Mouse (Mus musculus) telencephalon, adult 2 months (tissue): Measurements from ENCODE around the gene Baiap2l1.
"Not testable (repeated sequence)": the region's sequence is repeated elsewhere in the genome, so short reads cannot be mapped to it uniquely, and the experiment has no call there.

Experiments used
- DNase-seq: peaks from one replicate; pipeline ENCODE4 v3.0.0-alpha.2; 2011; ENCODE audit warnings: low read depth, low spot score

Gene Baiap2l1

GRCm38 (mm10) chr5:144351185-144351584 is 6.7 kb downstream of the Baiap2l1 start:
- no peak for DNase-seq

GRCm38 (mm10) chr5:144344592-144344991 is 13.3 kb downstream of the Baiap2l1 start:
- DNase-seq, result no peak

GRCm38 (mm10) chr5:144341085-144341484 is 16.8 kb downstream of the Baiap2l1 start:
- DNase-seq, result no peak

GRCm38 (mm10) chr5:144338787-144339186 is 19.1 kb downstream of the Baiap2l1 start:
- no peak for DNase-seq

GRCm38 (mm10) chr5:144335357-144335756 is 22.6 kb downstream of the Baiap2l1 start:
- DNase-seq, result not testable (repeated sequence)

- no peak for DNase-seq
Measured at GRCm38 (mm10) chr5:144334010-144334409, 23.9 kb downstream of the Baiap2l1 start.

GRCm38 (mm10) chr5:144322717-144323116 is 35.2 kb downstream of the Baiap2l1 start:
- no peak for DNase-seq

- DNase-seq, result no peak
Measured at GRCm38 (mm10) chr5:144321681-144322080, 36.2 kb downstream of the Baiap2l1 start.

GRCm38 (mm10) chr5:144318286-144318685 is 39.6 kb downstream of the Baiap2l1 start:
- DNase-seq, result no peak

GRCm38 (mm10) chr5:144317426-144317825 is 40.5 kb downstream of the Baiap2l1 start:
- DNase-seq, result no peak

GRCm38 (mm10) chr5:144316442-144316841 is 41.5 kb downstream of the Baiap2l1 start:
- no peak for DNase-seq

GRCm38 (mm10) chr5:144314731-144315494 is 43.0 kb downstream of the Baiap2l1 start:
- DNase-seq, result no peak

- no peak for DNase-seq
Measured at GRCm38 (mm10) chr5:144313335-144313734, 44.6 kb downstream of the Baiap2l1 start.

GRCm38 (mm10) chr5:144312183-144312582 is 45.7 kb downstream of the Baiap2l1 start:
- no peak for DNase-seq

- DNase-seq, result no peak
Measured at GRCm38 (mm10) chr5:144308929-144309328, 49.0 kb downstream of the Baiap2l1 start.

GRCm38 (mm10) chr5:144303071-144303470 is 54.8 kb downstream of the Baiap2l1 start:
- DNase-seq, result no peak

GRCm38 (mm10) chr5:144296090-144296604 is 61.8 kb downstream of the Baiap2l1 start:
- no peak for DNase-seq

GRCm38 (mm10) chr5:144295357-144295756 is 62.6 kb downstream of the Baiap2l1 start:
- DNase-seq, result no peak

GRCm38 (mm10) chr5:144294908-144295307 is 63.0 kb downstream of the Baiap2l1 start:
- no peak for DNase-seq

GRCm38 (mm10) chr5:144289769-144290440 is 68.0 kb downstream of the Baiap2l1 start:
- DNase-seq, result peak; percentile 82

- no peak for DNase-seq
Measured at GRCm38 (mm10) chr5:144288391-144288790, 69.5 kb downstream of the Baiap2l1 start.

GRCm38 (mm10) chr5:144287267-144287820 is 70.6 kb downstream of the Baiap2l1 start:
- DNase-seq, result no peak
